Comparison of ENCODE assay signal across 7 mouse cellular contexts in the genomic region with DNA sequence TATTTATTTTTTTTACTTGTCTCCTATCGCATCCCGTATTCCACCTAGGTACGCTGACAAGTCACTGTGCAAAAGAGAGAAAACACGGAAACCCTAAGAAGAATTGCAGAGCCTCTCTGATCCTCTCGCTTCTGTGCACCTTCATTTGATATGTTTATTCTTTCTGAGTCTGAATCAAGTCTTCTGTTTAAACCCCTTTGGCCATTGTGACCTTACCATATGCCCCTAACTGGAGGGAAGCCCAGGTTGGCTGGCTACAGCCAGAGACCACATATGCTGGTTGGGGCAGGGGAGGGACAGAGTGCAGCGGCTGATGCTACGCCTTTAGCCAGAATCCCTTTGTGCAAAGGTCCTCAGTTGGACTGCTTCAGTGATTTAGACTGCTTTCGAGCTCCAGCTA.
DNase-seq lines count a peak whose midpoint lies in the region; ATAC-seq lines count a peak whose summit lies in the region.

No protein-coding gene starts in this region.

- H3K36me3 ChIP-seq in lung, embryonic 15.5 days, result no peaks in the 10 kb centered on the region
- H3K36me3 ChIP-seq in embryonic facial prominence, embryonic 15.5 days, result no peaks in the 10 kb centered on the region

- H3K4me2 ChIP-seq in lung, embryonic 15.5 days, result peak overlapping the region; percentile 24
- H3K4me2 ChIP-seq in embryonic facial prominence, embryonic 15.5 days (replicated peaks), result peak overlapping the region; percentile 34

- no peaks in the 10 kb centered on the region for H3K27me3 ChIP-seq in lung, embryonic 15.5 days
- no peaks in the 10 kb centered on the region for H3K27me3 ChIP-seq in embryonic facial prominence, embryonic 15.5 days

- H3K4me1 ChIP-seq in lung, embryonic 15.5 days, result peaks cover 20% of the 10 kb centered on the region
- H3K4me1 ChIP-seq in embryonic facial prominence, embryonic 15.5 days, result peaks cover 7% of the 10 kb centered on the region; the same call in 1 of the 2 replicates

- no peak overlapping the region for H3K4me3 ChIP-seq in lung, embryonic 15.5 days
- peak overlapping the region; percentile 10 for H3K4me3 ChIP-seq in embryonic facial prominence, embryonic 15.5 days (replicated peaks)

- no peak for ATAC-seq in lung, embryonic 15.5 days (ENCODE audit: borderline replicate concordance, extremely low read depth, low FRiP score, low TSS enrichment)
- ATAC-seq in embryonic facial prominence, embryonic 15.5 days (ENCODE audit: insufficient number of reproducible peaks, low FRiP score, low TSS enrichment, low read depth), result no peak

- WGBS in lung, embryonic 15.5 days, result 47% methylated on average over 8 of the region's 8 CpGs
- 49% methylated on average over 8 of the region's 8 CpGs for WGBS in embryonic facial prominence, embryonic 15.5 days

- no peaks in the 10 kb centered on the region for H3K9me3 ChIP-seq in lung, embryonic 15.5 days
- H3K9me3 ChIP-seq in embryonic facial prominence, embryonic 15.5 days (replicated peaks), result no peaks in the 10 kb centered on the region

- DNase-seq in lung, postnatal 4 days, result no peak
- DNase-seq in left cerebral cortex, postnatal 36 days (ENCODE audit: low spot score in 2 of 2), result peak; percentile 19
- DNase-seq in right cerebral cortex, postnatal 4 days, result peak; percentile 12
- no peak for DNase-seq in gastrocnemius, postnatal 10 days
- DNase-seq in lung, postnatal 36 days, result no peak

- no peak overlapping the region for H3K27ac ChIP-seq in lung, embryonic 15.5 days
- H3K27ac ChIP-seq in embryonic facial prominence, embryonic 15.5 days (replicated peaks), result no peak overlapping the region

- intact Hi-C loops in left cerebral cortex, postnatal 36 days (cut with DNase I), result no loop called here

- no peak overlapping the region for H3K9ac ChIP-seq in lung, embryonic 15.5 days
- H3K9ac ChIP-seq in embryonic facial prominence, embryonic 15.5 days, result no peak overlapping the region

Comparison
In these comparisons a context has a peak if more than half of its experiments do, and no peak if none do; other contexts are left out.
1. DNase-seq: peak in left cerebral cortex, postnatal 36 days (2 of 2) and right cerebral cortex, postnatal 4 days (single experiment); none in lung, postnatal 4 days (0 of 2), gastrocnemius, postnatal 10 days (single experiment) and lung, postnatal 36 days (single experiment).